Mouse (Mus musculus) lung, adult 10 weeks (tissue): ENCODE measurements around the gene Slc47a2. TPM values are rescaled to one million over a fixed set of nuclear protein-coding genes. Genes with fewer than 3 reads are reported as not detected.

Experiments used
- polyA plus RNA-seq: library from polyadenylated mRNA; stranded (reverse); fragments of 350-450 nt; fragmentation: Illumina TruSeq; extraction: RNeasy Lipid Tissue Mini Kit (QIAGEN cat#74804); gene quantifications from one replicate; pipeline ENCODE4 v1.2.3, GENCODE M21; 2014; ENCODE audit warnings: low read depth, low replicate concordance; ENCODE audit not compliant: insufficient read depth

The Slc47a2 gene
- 0.24 TPM for polyA plus RNA-seq

DNA sequence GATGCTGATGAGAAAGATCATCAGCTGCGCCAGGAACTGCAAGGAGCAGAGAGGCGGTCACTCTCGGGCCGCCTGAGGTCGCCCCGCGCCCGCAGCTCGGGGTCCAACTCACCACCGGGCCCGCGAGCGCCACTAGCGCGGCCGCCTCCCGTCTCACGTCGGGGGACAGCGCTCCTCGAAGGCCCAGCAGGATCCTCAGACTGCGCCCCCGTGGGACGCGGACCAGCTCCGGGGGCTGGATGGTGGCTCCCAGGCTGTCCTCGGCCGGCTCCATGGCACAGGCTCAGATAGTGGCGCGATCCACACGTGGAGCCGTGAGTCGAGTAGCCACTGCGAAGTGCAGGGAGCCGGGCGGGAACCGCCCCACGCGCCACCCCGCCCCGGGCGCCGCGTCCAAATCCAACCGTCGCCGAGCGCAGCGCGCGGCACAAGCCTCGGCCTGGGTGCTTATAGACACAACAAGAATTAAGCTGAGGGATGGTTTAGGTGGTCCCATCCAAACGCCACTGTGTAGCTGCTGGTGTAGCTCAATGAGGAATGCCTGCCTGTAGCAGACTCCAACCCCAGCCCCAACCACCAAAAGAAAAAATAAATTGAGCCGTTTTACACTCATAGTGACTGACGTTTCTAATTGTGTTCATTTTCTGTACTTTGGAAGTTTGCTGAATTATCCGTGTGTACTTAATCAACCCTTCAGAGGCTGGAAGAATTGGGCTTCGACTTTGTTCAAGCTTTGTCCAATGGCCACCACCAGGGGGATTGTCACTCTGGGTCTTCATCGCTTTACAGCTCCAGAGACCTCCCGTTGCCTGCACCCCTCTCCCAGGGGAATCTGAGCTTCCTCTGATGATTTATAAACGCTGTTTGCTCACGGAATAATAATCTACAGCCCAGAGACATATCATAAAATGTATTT lies at the start of gene Slc47a2:
TSS of gene Slc47a2 (minus strand) at position 356 of the 916 bp plus-strand sequence.

GRCm38 (mm10) chr11:61377881-61378613 lies 35.4 kb upstream of the Slc47a2 start, which contains the start of gene Slc47a1:
Gene Slc47a1, minus strand, starts transcription at chr11:61378345.

DNA sequence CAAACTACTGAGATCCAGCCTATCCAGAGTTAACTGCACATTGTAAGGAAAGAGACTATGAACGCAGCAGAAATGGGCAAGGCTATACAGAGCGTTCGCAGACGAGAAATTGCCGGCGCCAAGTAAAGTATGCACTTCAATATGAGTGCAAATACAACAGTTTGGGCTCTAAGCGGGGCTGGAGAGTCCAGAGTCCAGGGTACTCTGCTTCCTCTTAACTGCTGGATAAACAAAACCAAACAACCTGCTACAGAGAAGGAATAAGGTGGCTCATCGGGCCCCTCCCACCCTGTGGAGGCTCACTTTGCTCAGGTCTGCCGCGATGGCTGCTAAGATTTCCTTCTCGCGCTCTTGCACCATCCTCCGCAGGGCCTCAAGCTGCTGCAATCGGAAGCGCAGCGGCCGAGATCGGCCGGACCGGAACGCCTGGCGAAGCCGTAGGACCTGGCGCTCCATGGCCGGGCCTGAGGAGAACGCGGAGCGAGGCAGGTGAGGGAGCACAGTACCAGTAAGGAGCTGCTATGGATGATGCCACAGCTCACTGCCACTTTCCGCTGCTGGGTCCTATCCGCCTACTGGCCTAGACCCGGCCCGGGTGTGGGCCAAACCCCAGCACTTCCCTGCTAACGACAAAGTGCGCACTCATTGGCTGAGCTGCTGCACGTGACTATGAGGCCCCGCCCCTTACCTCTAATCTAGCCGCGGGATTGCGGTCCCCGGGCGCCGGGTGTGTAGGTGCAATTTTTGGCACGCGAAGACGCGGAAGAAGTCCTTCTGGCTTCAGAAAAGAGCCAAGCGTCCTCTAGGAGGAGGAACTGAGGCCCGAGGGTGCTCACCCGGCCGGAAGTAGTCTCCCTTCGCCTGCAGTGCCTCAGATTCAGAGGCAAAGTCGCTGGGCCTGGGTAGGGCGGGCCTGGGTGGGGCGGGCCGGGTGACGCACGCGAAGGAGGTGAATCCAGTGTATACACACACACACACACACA lies 75.8 kb downstream of the Slc47a2 start, which contains the start of gene Aldh3a2:
TSS of gene Aldh3a2 (minus strand) at position 914 of the 983 bp plus-strand sequence.

Other genes with a start within 250 kb of the Slc47a2 start
- 6.8 TPM for gene Tnfrsf13b, start 216.1 kb downstream of the Slc47a2 start, polyA plus RNA-seq
- gene Usp22, start 167.8 kb downstream of the Slc47a2 start, polyA plus RNA-seq: 13.8 TPM
- gene Aldh3a1, start 135.3 kb downstream of the Slc47a2 start, polyA plus RNA-seq: 31.6 TPM
- 51.0 TPM for gene Aldh3a2, start 75.4 kb downstream of the Slc47a2 start, polyA plus RNA-seq
- gene Slc47a1, start 35.5 kb upstream of the Slc47a2 start, polyA plus RNA-seq: 1.9 TPM
- 0.14 TPM for gene Rnf112, start 111.3 kb upstream of the Slc47a2 start, polyA plus RNA-seq
- gene Mfap4, start 142.6 kb upstream of the Slc47a2 start, polyA plus RNA-seq: 308 TPM
- gene Mapk7, start 151.5 kb upstream of the Slc47a2 start, polyA plus RNA-seq: 10.6 TPM
- gene B9d1, start 162.3 kb upstream of the Slc47a2 start, polyA plus RNA-seq: 26.6 TPM
- 35.6 TPM for gene Epn2, start 236.8 kb upstream of the Slc47a2 start, polyA plus RNA-seq